Mouse (Mus musculus) heart, embryonic 11.5 days (tissue): ENCODE results near the gene Pigb. TPM values are rescaled to one million over a fixed set of nuclear protein-coding genes. Genes with fewer than 3 reads are reported as not detected.
"Not testable (repeated sequence)": the region's sequence is repeated elsewhere in the genome, so short reads cannot be mapped to it uniquely, and the experiment has no call there.

Experiments
- ATAC-seq: fragments of 200-750 bp; cut with Nextera tagmentation; replicated peaks from 2 replicates; pipeline ENCODE4 v1.8.0; 2017; ENCODE audit warnings: moderate library complexity; ENCODE audit not compliant: insufficient number of reproducible peaks, low FRiP score, low TSS enrichment
- H3K27ac ChIP-seq: fragments of 300-500 bp; sonication (generic); 2 replicates; pipeline ENCODE4 v1.5.1; 2014; ENCODE audit warnings: mild to moderate bottlenecking, low read depth, low read length
- H3K27me3 ChIP-seq: fragments of 300-500 bp; sonication (generic); 2 replicates; pipeline ENCODE4 v1.6.1; 2014; ENCODE audit warnings: mild to moderate bottlenecking, low read length, mixed read lengths; ENCODE audit not compliant: control insufficient read depth, insufficient read depth
- H3K36me3 ChIP-seq: fragments of 300-500 bp; sonication (generic); 2 replicates; pipeline ENCODE4 v1.6.1; 2014; ENCODE audit warnings: mild to moderate bottlenecking, low read length, moderate library complexity, mixed read lengths; ENCODE audit not compliant: control insufficient read depth, insufficient read depth
- H3K4me1 ChIP-seq: fragments of 300-500 bp; sonication (generic); 2 replicates; pipeline ENCODE4 v1.6.1; 2014; ENCODE audit warnings: low read length; ENCODE audit not compliant: control insufficient read depth, insufficient read depth
- H3K4me2 ChIP-seq: fragments of 300-500 bp; sonication (generic); 2 replicates; pipeline ENCODE4 v1.6.1; 2014; ENCODE audit warnings: mild to moderate bottlenecking, moderate library complexity
- H3K4me3 ChIP-seq: fragments of 300-500 bp; sonication (generic); 2 replicates; pipeline ENCODE4 v1.5.1; 2014; ENCODE audit warnings: low read depth, low read length
- H3K9ac ChIP-seq: fragments of 300-500 bp; sonication (generic); 2 replicates; pipeline ENCODE4 v1.6.1; 2014; ENCODE audit warnings: mild to moderate bottlenecking, low read depth, low read length, moderate library complexity
- H3K9me3 ChIP-seq: fragments of 300-500 bp; sonication (generic); replicated peaks from 2 replicates; pipeline ENCODE4 v1.6.1; 2016; ENCODE audit warnings: low read length; ENCODE audit not compliant: control insufficient read depth
- WGBS: fragments of 180-500 bp; shearing (Covaris S2); extraction: QIAGEN DNeasy Blood & Tissue Kit; methylation state at CpG from one replicate; pipeline ENCODE4 v1.1.7; 2014; ENCODE audit not compliant: insufficient replicate concordance; 5-methylcytosine and 5-hydroxymethylcytosine counted together
- polyA plus RNA-seq: library from polyadenylated mRNA; unstranded; fragments of >200 nt; fragmentation: Nextera tagmentation; extraction: Ambion mirVana; gene quantifications from 2 replicates; pipeline ENCODE4 v1.2.1, GENCODE M21; 2014

Pigb gene
- polyA plus RNA-seq, 1 experiment from 2014 or later = 10.7 TPM

DNA sequence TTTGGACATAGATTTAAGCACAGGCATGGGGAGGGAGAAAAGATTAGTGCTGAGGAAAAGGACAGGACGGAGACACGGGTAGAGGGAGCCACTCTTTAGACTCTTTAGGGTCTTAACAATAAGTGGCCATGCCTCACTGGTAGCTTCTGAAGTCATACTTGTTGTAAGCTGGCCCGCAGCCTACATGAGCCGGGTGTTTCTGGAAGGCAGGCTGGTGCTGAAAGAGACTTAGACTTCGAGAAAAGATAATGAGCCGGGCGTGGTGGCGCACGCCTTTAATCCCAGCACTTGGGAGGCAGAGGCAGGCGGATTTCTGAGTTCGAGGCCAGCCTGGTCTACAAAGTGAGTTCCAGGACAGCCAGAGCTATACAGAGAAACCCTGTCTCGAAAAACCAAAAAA is 39.2 kb upstream of the Pigb start:
- H3K36me3 ChIP-seq, H3K4me2 ChIP-seq, H3K9ac ChIP-seq, H3K27me3 ChIP-seq, H3K4me3 ChIP-seq, H3K4me1 ChIP-seq, H3K9me3 ChIP-seq, ATAC-seq, H3K27ac ChIP-seq: not testable (repeated sequence)
- WGBS = 77% methylated on average over 12 of the region's 12 CpGs

DNA sequence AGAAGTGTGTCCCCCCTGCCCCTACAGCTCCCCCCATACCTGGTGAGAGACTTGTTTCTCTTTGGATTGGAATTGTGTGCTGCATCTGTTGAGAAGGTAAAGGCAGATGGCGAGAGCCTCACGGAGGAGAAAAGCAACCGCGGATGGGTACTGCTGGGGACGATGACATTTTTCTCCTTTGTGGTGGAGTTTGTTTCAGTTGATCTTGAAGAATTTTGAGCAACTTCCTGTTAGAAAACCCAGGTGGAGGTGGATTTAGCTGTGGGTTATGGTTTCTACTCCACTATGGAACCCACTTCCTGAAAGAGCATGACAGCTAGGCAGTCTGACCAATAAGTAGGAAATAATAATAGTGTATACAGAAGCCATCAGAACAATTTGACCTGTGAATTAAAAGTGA is 33.0 kb upstream of the Pigb start:
- H3K4me3 ChIP-seq = no peak overlapping the region
- no peaks in the 10 kb centered on the region for H3K27me3 ChIP-seq
- H3K4me1 ChIP-seq = peaks cover 4% of the 10 kb centered on the region
- H3K27ac ChIP-seq = no peak overlapping the region
- ATAC-seq = no peak
- H3K9ac ChIP-seq = no peak overlapping the region
- H3K9me3 ChIP-seq = no peaks in the 10 kb centered on the region
- H3K4me2 ChIP-seq = no peak overlapping the region
- 88% methylated on average over 5 of the region's 5 CpGs for WGBS
- H3K36me3 ChIP-seq = no peaks in the 10 kb centered on the region

DNA sequence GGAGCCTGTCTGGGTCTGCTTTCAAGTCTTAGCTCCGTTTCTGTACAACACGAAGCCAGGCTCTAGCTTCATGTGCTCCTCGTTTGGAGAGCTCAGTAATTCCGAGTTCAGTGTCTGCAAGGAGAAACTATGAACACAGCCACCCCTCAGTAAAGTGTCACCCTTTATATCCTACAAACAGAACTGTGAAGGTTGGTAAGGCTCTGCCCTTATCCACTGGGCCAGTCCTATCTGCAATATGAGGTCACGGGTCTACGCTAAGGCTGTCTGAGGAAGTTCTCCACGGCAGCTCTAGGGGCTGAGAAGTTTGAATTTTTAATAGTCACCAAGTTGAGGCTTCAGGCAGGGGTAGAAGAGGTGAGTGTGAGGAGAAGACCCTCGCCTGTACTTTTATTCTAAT is 32.2 kb upstream of the Pigb start:
- Histone ChIP-seq H3K27ac (no peak overlapping the region), H3K9me3 (no peaks in the 10 kb centered on the region), H3K4me3 (no peak overlapping the region), H3K4me2 (no peak overlapping the region), H3K9ac (no peak overlapping the region), H3K4me1 (peaks cover 11% of the 10 kb centered on the region), H3K27me3 (no peaks in the 10 kb centered on the region), H3K36me3 (no peaks in the 10 kb centered on the region)
- no peak for ATAC-seq
- 75% methylated on average over 8 of the region's 8 CpGs for WGBS

DNA sequence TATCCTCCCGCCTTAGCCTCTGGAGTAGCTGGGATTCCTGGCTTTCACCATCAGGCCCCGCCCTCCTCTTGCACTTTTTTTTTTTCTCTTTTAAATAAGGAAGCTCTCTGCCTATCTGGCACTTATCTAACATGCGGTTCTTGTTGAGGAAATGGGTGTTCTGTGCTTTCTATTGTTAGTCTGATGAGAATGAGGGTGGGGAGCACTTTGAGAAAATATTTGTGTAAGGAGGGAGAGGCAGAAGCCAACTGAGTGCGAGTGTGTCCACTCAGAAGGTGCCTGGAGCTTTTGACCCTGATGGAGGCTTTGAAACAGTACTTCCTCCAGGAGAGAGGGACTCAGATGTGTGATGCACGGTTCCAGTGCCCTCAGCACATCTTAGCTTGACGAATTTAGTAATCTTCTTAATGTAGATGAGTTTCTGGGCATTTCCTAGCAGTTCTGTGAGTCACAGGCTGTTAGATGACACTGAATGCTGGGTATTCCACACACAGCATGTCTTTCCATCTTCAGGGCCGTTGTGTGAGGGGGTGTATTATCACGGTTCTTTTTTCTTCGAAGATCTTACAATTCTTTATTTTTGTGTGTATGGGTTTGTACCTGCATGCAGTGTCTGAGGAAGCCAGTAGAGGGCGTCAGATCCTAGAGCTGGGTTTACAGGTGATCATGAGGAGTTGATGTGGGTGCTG is 30.9 kb upstream of the Pigb start:
- Histone ChIP-seq H3K27ac (peak overlapping the region; percentile 57; the same call in 1 of the 2 replicates), H3K9ac (no peak overlapping the region), H3K4me2 (no peak overlapping the region), H3K4me3 (no peak overlapping the region), H3K4me1 (peaks cover 11% of the 10 kb centered on the region), H3K27me3 (no peaks in the 10 kb centered on the region), H3K9me3 (no peaks in the 10 kb centered on the region), H3K36me3 (no peaks in the 10 kb centered on the region)
- WGBS = 58% methylated on average over 10 of the region's 10 CpGs
- ATAC-seq = no peak; the same call in 1 of the 2 replicates

DNA sequence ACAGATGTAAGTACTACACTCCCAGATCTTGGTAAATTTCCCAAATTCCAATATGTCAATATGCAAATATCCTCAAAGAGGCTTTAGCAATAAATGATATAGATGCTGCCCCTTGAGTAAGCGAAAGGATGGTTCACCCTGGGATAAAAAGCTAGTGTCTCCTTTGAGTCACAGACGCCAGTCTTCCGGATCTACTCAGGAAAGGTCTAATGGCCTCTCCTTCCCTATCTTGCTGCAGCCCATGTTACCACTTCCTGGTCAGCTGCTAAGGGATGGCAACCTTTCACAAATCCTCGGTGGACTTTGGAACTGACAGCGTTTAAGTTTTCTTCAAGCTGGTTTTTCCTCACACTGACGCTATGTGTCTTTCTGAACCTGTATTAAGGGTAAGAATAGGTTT is 28.5 kb upstream of the Pigb start:
- no peak for ATAC-seq
- Histone ChIP-seq H3K9ac (no peak overlapping the region), H3K4me2 (0 out of 2 replicates have a peak overlapping the region, but pooled peaks have one; percentile 4), H3K27ac (no peak overlapping the region), H3K4me3 (no peak overlapping the region), H3K4me1 (peaks cover 14% of the 10 kb centered on the region), H3K27me3 (no peaks in the 10 kb centered on the region), H3K9me3 (no peaks in the 10 kb centered on the region), H3K36me3 (no peaks in the 10 kb centered on the region)
- WGBS = 60% methylated on average over 6 of the region's 6 CpGs

DNA sequence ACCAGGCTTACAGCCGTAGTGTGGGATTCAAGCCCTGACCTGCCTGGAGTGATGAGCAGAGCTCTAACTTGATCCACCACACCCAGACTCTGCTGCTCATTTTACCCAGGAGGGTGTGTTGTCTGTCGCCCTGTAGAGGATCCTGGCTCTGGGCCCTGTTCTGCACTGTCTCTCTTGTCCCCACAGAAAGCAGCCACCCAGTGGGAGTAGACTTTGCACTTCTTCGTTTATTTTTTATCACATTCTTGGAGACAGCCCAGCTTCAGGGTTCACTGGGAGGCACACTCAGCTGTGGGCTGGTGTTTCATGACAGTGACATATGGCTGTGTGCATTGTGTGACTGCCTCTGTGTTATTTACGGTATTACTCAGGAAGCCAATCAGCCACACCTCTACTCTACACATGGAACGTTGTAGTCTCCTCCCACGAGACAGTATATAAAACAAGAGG is 28.1 kb upstream of the Pigb start:
- Histone ChIP-seq H3K9ac (no peak overlapping the region), H3K27ac (peak overlapping the region; percentile 22; the same call in 1 of the 2 replicates), H3K36me3 (no peaks in the 10 kb centered on the region), H3K4me2 (peak overlapping the region; percentile 4; the same call in 1 of the 2 replicates), H3K27me3 (no peaks in the 10 kb centered on the region), H3K4me1 (peaks cover 19% of the 10 kb centered on the region), H3K9me3 (no peaks in the 10 kb centered on the region), H3K4me3 (no peak overlapping the region)
- no peak for ATAC-seq
- 25% methylated on average over 6 of the region's 6 CpGs for WGBS

DNA sequence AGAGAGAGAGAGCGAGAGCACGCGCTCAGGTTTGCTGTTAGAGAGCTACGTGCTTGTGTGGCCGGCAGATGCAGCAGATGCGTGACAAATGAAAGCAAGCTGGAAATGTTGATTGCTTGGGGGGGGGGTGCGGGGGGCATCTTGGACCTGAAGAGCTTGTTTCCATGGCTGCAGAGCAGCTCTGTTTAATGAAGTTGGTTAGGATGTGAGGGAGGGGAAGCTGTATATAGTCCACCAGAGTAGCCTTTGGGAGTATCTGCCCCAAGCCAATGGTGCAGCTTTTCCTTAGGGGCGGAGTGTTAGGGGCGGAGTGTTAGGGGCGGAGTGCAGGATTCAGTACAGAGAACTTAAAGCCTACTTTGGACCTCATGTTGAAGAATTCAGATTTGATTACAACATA is 26.9 kb upstream of the Pigb start:
- Histone ChIP-seq H3K27ac (no peak overlapping the region), H3K4me1 (peaks cover 19% of the 10 kb centered on the region), H3K4me2 (peak overlapping the region; percentile 54), H3K9ac (no peak overlapping the region), H3K27me3 (no peaks in the 10 kb centered on the region), H3K9me3 (no peaks in the 10 kb centered on the region), H3K4me3 (0 out of 2 replicates have a peak overlapping the region, but pooled peaks have one; percentile 8), H3K36me3 (no peaks in the 10 kb centered on the region)
- 28% methylated on average over 10 of the region's 10 CpGs for WGBS
- no peak for ATAC-seq

DNA sequence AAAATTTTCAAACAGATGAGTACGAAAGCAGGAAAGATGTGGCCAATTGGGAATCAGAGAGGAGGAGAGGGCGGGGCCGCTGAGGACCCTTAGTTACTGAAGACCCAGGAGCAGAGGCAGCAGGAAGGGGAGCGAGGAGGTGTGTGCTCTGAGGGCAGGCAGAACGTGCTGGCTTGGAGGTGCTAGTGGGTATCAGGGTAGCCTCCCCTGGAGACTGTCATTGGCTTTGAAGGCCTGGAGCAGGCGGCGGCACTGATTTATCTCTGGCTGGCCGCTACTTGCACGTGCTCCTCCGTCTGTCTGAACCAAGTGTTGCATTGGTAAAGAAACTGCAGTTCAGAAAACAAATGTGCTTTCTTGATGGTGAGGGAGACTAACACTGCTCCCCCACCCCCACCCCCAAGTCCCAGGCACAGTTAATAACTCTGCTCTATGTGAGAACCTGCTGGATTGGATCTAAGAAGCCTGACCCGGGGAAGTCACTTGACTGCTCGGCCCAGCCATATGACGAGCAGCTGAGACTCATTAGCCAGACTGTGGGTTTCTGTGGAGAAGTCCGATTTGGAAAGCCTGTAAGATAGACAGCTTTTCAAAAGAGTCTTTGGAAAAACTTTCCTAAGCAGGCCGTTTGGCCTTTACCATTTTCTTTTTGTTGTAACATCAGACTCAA is 23.6 kb upstream of the Pigb start:
- 20% methylated on average over 15 of the region's 15 CpGs for WGBS
- Histone ChIP-seq H3K36me3 (no peaks in the 10 kb centered on the region), H3K9ac (no peak overlapping the region), H3K9me3 (no peaks in the 10 kb centered on the region), H3K27ac (no peak overlapping the region), H3K4me2 (peak overlapping the region; percentile 56), H3K4me1 (peaks cover 19% of the 10 kb centered on the region), H3K27me3 (no peaks in the 10 kb centered on the region), H3K4me3 (no peak overlapping the region)
- ATAC-seq = no peak
